Mouse (Mus musculus) urinary bladder, adult 2 months (tissue): Measurements from ENCODE around the gene Faah. TPM values are rescaled to one million over a fixed set of nuclear protein-coding genes. Genes with fewer than 3 reads are reported as not detected.

Experiments
- DNase-seq: peaks from one replicate; pipeline ENCODE4 v3.0.0; 2022; ENCODE audit warnings: low spot score
- polyA plus RNA-seq: library from polyadenylated mRNA; depleted of rRNA; stranded (reverse); fragments of >200 nt; gene quantifications from 2 replicates; pipeline ENCODE4 v1.2.3, GENCODE M21; 2012; rRNA removed

The Faah gene
- polyA plus RNA-seq, 1 experiment = 14.2 TPM

GRCm38 (mm10) chr4:115943669-115944314 is 73.9 kb downstream of the Faah start:
- DNase-seq = no peak

GRCm38 (mm10) chr4:115941242-115941820 is 76.4 kb downstream of the Faah start:
- DNase-seq = no peak

GRCm38 (mm10) chr4:115940681-115941080 is 77.0 kb downstream of the Faah start:
- no peak for DNase-seq

GRCm38 (mm10) chr4:115939295-115940102 is 78.2 kb downstream of the Faah start, which contains the start of gene Dmbx1:
TSS of gene Dmbx1 (minus strand) at chr4:115939926.
- no peak for DNase-seq

GRCm38 (mm10) chr4:115938276-115939160 is 79.2 kb downstream of the Faah start:
- no peak for DNase-seq

- DNase-seq = no peak
These were observed 80.4 kb downstream of the Faah start for GRCm38 (mm10) chr4:115937061-115937976.

- no peak for DNase-seq
These were observed 81.1 kb downstream of the Faah start for GRCm38 (mm10) chr4:115936646-115937045.

- no peak for DNase-seq
These were observed 81.7 kb downstream of the Faah start for GRCm38 (mm10) chr4:115935835-115936581.

GRCm38 (mm10) chr4:115931556-115932088 is 86.1 kb downstream of the Faah start:
- no peak for DNase-seq

GRCm38 (mm10) chr4:115927637-115928036 is 90.1 kb downstream of the Faah start:
- DNase-seq = no peak

- DNase-seq = no peak
These were observed 94.4 kb downstream of the Faah start for GRCm38 (mm10) chr4:115923262-115923880.

GRCm38 (mm10) chr4:115922688-115923087 is 95.0 kb downstream of the Faah start:
- DNase-seq = no peak

GRCm38 (mm10) chr4:115919911-115920310 is 97.8 kb downstream of the Faah start:
- no peak for DNase-seq

Other genes starting within 250 kb of the Faah start
- 0.32 and 0.34 TPM in 2 replicates for gene Tex38, start 236.9 kb downstream of the Faah start, polyA plus RNA-seq
- gene Atpaf1, start 233.1 kb downstream of the Faah start, polyA plus RNA-seq = 18.1 and 19.0 TPM in 2 replicates
- gene Mob3c, start 189.8 kb downstream of the Faah start, polyA plus RNA-seq = 10.3 and 19.3 TPM in 2 replicates
- 44.8 and 59.6 TPM in 2 replicates for gene Mknk1, start 178.7 kb downstream of the Faah start, polyA plus RNA-seq
- gene Kncn, start 133.5 kb downstream of the Faah start, polyA plus RNA-seq = 0.04 TPM in 1 of 2 replicates, not detected in the other
- gene 6430628N08Rik, start 127.3 kb downstream of the Faah start, polyA plus RNA-seq = not detected in 2 replicates
- not detected in 2 replicates for gene Dmbx1, start 78.0 kb downstream of the Faah start, polyA plus RNA-seq
- gene Nsun4, start 36.0 kb upstream of the Faah start, polyA plus RNA-seq = 10.3 and 11.1 TPM in 2 replicates
- 669 and 757 TPM in 2 replicates for gene Uqcrh, start 57.1 kb upstream of the Faah start, polyA plus RNA-seq
- 25.8 and 26.4 TPM in 2 replicates for gene Lrrc41, start 57.3 kb upstream of the Faah start, polyA plus RNA-seq
- gene Rad54l, start 105.8 kb upstream of the Faah start, polyA plus RNA-seq = 1.1 and 1.3 TPM in 2 replicates
- 62.6 and 72.7 TPM in 2 replicates for gene Pomgnt1, start 105.9 kb upstream of the Faah start, polyA plus RNA-seq
- gene Lurap1, start 133.4 kb upstream of the Faah start, polyA plus RNA-seq = 3.9 and 4.5 TPM in 2 replicates
- 0.62 and 0.83 TPM in 2 replicates for gene Tspan1, start 149.7 kb upstream of the Faah start, polyA plus RNA-seq
- not detected in 2 replicates for gene 1700042G07Rik, start 155.4 kb upstream of the Faah start, polyA plus RNA-seq
- gene Gm49337, start 155.5 kb upstream of the Faah start, polyA plus RNA-seq = not detected in 2 replicates
- 17.8 and 18.0 TPM in 2 replicates for gene Pik3r3, start 203.7 kb upstream of the Faah start, polyA plus RNA-seq